Mouse (Mus musculus) naive thymus-derived CD4-positive, alpha-beta T cell, adult 2 months (primary cell): ENCODE data around the gene Anapc10.
"Not testable (repeated sequence)": the region's sequence is repeated elsewhere in the genome, so short reads cannot be mapped to it uniquely, and the experiment has no call there.

ENCODE experiments used
- DNase-seq: peaks from one replicate; pipeline ENCODE4 v3.0.0-alpha.2; 2011; ENCODE audit warnings: low read depth

Gene Anapc10

GRCm38 (mm10) chr8:79711064-79711961 is at the start of gene Anapc10, which contains the start of gene Abce1:
Anapc10 (plus strand) TSS chr8:79711820.
Abce1 (minus strand) TSS chr8:79711740.
- DNase-seq: peak; percentile 100

- DNase-seq: no peak
Observed at GRCm38 (mm10) chr8:79676461-79676860, 35.2 kb upstream of the Anapc10 start.

- no peak for DNase-seq
Observed at GRCm38 (mm10) chr8:79679005-79679404, 32.6 kb upstream of the Anapc10 start.

- DNase-seq: not testable (repeated sequence)
Observed at GRCm38 (mm10) chr8:79680083-79680482, 31.5 kb upstream of the Anapc10 start.

GRCm38 (mm10) chr8:79680555-79680954 is 31.1 kb upstream of the Anapc10 start:
- peak; percentile 24 for DNase-seq

- no peak for DNase-seq
Observed at GRCm38 (mm10) chr8:79680965-79681364, 30.7 kb upstream of the Anapc10 start.

- DNase-seq: not testable (repeated sequence)
Observed at GRCm38 (mm10) chr8:79685927-79686326, 25.7 kb upstream of the Anapc10 start.

GRCm38 (mm10) chr8:79692531-79692930 is 19.1 kb upstream of the Anapc10 start:
- DNase-seq: no peak

- DNase-seq: no peak
Observed at GRCm38 (mm10) chr8:79706687-79707086, 4.9 kb upstream of the Anapc10 start.

GRCm38 (mm10) chr8:79712676-79713075 is 1.1 kb downstream of the Anapc10 start:
- no peak for DNase-seq

GRCm38 (mm10) chr8:79721537-79721936 is 9.9 kb downstream of the Anapc10 start:
- no peak for DNase-seq

- no peak for DNase-seq
Observed at GRCm38 (mm10) chr8:79723308-79723707, 11.7 kb downstream of the Anapc10 start.

GRCm38 (mm10) chr8:79724589-79724988 is 13.0 kb downstream of the Anapc10 start:
- peak; percentile 50 for DNase-seq

GRCm38 (mm10) chr8:79727900-79728299 is 16.3 kb downstream of the Anapc10 start:
- DNase-seq: no peak

- DNase-seq: peak; percentile 75
Observed at GRCm38 (mm10) chr8:79734304-79734703, 22.7 kb downstream of the Anapc10 start.

- no peak for DNase-seq
Observed at GRCm38 (mm10) chr8:79748171-79748570, 36.6 kb downstream of the Anapc10 start.

GRCm38 (mm10) chr8:79748591-79748990 is 37.0 kb downstream of the Anapc10 start:
- no peak for DNase-seq

GRCm38 (mm10) chr8:79750305-79750704 is 38.7 kb downstream of the Anapc10 start:
- DNase-seq: no peak

GRCm38 (mm10) chr8:79794873-79795272 is 83.3 kb downstream of the Anapc10 start:
- DNase-seq: not testable (repeated sequence)

- DNase-seq: no peak
Observed at GRCm38 (mm10) chr8:79796690-79797089, 85.1 kb downstream of the Anapc10 start.

GRCm38 (mm10) chr8:79804499-79804898 is 92.9 kb downstream of the Anapc10 start:
- no peak for DNase-seq

- DNase-seq: no peak
Observed at GRCm38 (mm10) chr8:79806971-79807370, 95.4 kb downstream of the Anapc10 start.

- DNase-seq: no peak
Observed at GRCm38 (mm10) chr8:79826534-79826933, 114.9 kb downstream of the Anapc10 start.
